Mouse (Mus musculus) kidney, postnatal 0 days (tissue): ENCODE results near the gene Tmem150c. TPM values are rescaled to one million over a fixed set of nuclear protein-coding genes. Genes with fewer than 3 reads are reported as not detected.

Experiments
- ATAC-seq: fragments of 200-750 bp; cut with Nextera tagmentation; replicated peaks from 2 replicates; pipeline ENCODE4 v1.8.0; 2017; ENCODE audit warnings: low read depth, moderate number of reproducible peaks, moderate TSS enrichment, moderate library complexity; ENCODE audit not compliant: low FRiP score
- DNase-seq: peaks from one replicate; pipeline ENCODE4 v3.0.0-alpha.2; 2016; ENCODE audit warnings: low spot score
- H3K27ac ChIP-seq: fragments of 300-500 bp; sonication (generic); 2 replicates; pipeline ENCODE4 v1.5.1; 2014; ENCODE audit warnings: mild to moderate bottlenecking
- H3K27me3 ChIP-seq: fragments of 300-500 bp; sonication (generic); 2 replicates; pipeline ENCODE4 v1.6.1; 2014; ENCODE audit warnings: low read length, mixed read lengths; ENCODE audit not compliant: insufficient read depth
- H3K36me3 ChIP-seq: fragments of 300-500 bp; sonication (generic); 2 replicates; pipeline ENCODE4 v1.6.1; 2014; ENCODE audit warnings: low read length, mixed read lengths; ENCODE audit not compliant: insufficient read depth
- H3K4me1 ChIP-seq: fragments of 300-500 bp; sonication (generic); replicated peaks from 2 replicates; pipeline ENCODE4 v1.6.1; 2014; ENCODE audit warnings: antibody characterized with exemption, low read length, mixed read lengths; ENCODE audit not compliant: insufficient read depth
- H3K4me2 ChIP-seq: fragments of 300-500 bp; sonication (generic); 2 replicates; pipeline ENCODE4 v1.6.1; 2014; ENCODE audit warnings: mild to moderate bottlenecking, low read length, moderate library complexity, mixed read lengths
- H3K4me3 ChIP-seq: fragments of 300-500 bp; sonication (generic); replicated peaks from 2 replicates; pipeline ENCODE4 v1.5.1; 2014; ENCODE audit warnings: low read depth, low read length
- H3K9ac ChIP-seq: fragments of 300-500 bp; sonication (generic); 2 replicates; pipeline ENCODE4 v1.6.1; 2014; ENCODE audit warnings: low read depth, low read length
- H3K9me3 ChIP-seq: fragments of 300-500 bp; sonication (generic); replicated peaks from 2 replicates; pipeline ENCODE4 v1.6.1; 2016; ENCODE audit warnings: low read length, inconsistent platforms, mixed read lengths
- CTCF ChIP-seq: IDR thresholded peaks from 2 replicates; pipeline ENCODE4 v1.5.1; 2016; ENCODE audit warnings: antibody characterized with exemption, low read depth, mild to moderate bottlenecking, moderate library complexity
- WGBS: fragments of 180-500 bp; shearing (Covaris S2); extraction: QIAGEN DNeasy Blood & Tissue Kit; methylation state at CpG from one replicate; pipeline ENCODE4 v1.1.7; 2014; 5-methylcytosine and 5-hydroxymethylcytosine counted together
- polyA plus RNA-seq: library from polyadenylated mRNA; unstranded; fragments of >200 nt; fragmentation: Nextera tagmentation; extraction: Ambion mirVana; gene quantifications from 2 replicates; pipeline ENCODE4 v1.2.1, GENCODE M21; 2015

Gene Tmem150c
- polyA plus RNA-seq, 1 experiment from 2014 or later: 26.3 TPM

- Histone ChIP-seq H3K27ac (no peak overlapping the region), H3K4me3 (no peak overlapping the region), H3K9ac (no peak overlapping the region), H3K4me2 (no peak overlapping the region), H3K27me3 (no peaks in the 10 kb centered on the region), H3K9me3 (no peaks in the 10 kb centered on the region), H3K36me3 (peaks cover 29% of the 10 kb centered on the region), H3K4me1 (no peaks in the 10 kb centered on the region)
- WGBS: 85% methylated on average over 14 of the region's 15 CpGs
- TF ChIP-seq CTCF: no peak
- ATAC-seq (no peak), DNase-seq (no peak)
These were observed 102.0 kb downstream of the Tmem150c start for GRCm38 (mm10) chr5:100057461-100058209.

GRCm38 (mm10) chr5:100055866-100056369, 103.7 kb downstream of the Tmem150c start:
- Histone ChIP-seq H3K27ac (no peak overlapping the region), H3K9me3 (no peaks in the 10 kb centered on the region), H3K4me1 (no peaks in the 10 kb centered on the region), H3K36me3 (peaks cover 16% of the 10 kb centered on the region), H3K4me2 (no peak overlapping the region), H3K9ac (no peak overlapping the region), H3K4me3 (no peak overlapping the region), H3K27me3 (no peaks in the 10 kb centered on the region)
- TF ChIP-seq CTCF: no peak
- no peak for DNase-seq
- no peak for ATAC-seq
- 55% methylated on average over 5 of the region's 5 CpGs for WGBS

GRCm38 (mm10) chr5:100054807-100055547, 104.6 kb downstream of the Tmem150c start:
- Histone ChIP-seq H3K27me3 (no peaks in the 10 kb centered on the region), H3K4me1 (no peaks in the 10 kb centered on the region), H3K4me2 (no peak overlapping the region), H3K4me3 (no peak overlapping the region), H3K36me3 (peaks cover 7% of the 10 kb centered on the region; the same call in 1 of the 2 replicates), H3K27ac (no peak overlapping the region), H3K9me3 (no peaks in the 10 kb centered on the region), H3K9ac (no peak overlapping the region)
- 73% methylated on average over 11 of the region's 11 CpGs for WGBS
- ATAC-seq (peak; percentile 40), DNase-seq (no peak)
- TF ChIP-seq CTCF: no peak

- DNase-seq: no peak
- ATAC-seq: no peak
- Histone ChIP-seq H3K27me3 (no peaks in the 10 kb centered on the region), H3K4me2 (no peak overlapping the region), H3K4me3 (no peak overlapping the region), H3K9me3 (no peaks in the 10 kb centered on the region), H3K9ac (no peak overlapping the region), H3K27ac (no peak overlapping the region), H3K4me1 (peaks cover 4% of the 10 kb centered on the region; the same call in 1 of the 2 replicates), H3K36me3 (no peaks in the 10 kb centered on the region)
- 85% methylated on average over 7 of the region's 7 CpGs for WGBS
- TF ChIP-seq CTCF: no peak
These were observed 106.9 kb downstream of the Tmem150c start for GRCm38 (mm10) chr5:100052728-100053127.

- no peak overlapping the region for H3K27ac ChIP-seq
- no peak overlapping the region for H3K4me3 ChIP-seq
- ATAC-seq (no peak), DNase-seq (no peak)
- peaks cover 4% of the 10 kb centered on the region; the same call in 1 of the 2 replicates for H3K4me1 ChIP-seq
- TF ChIP-seq CTCF: 0 out of 2 replicates have a peak, but pooled peaks have one; percentile 6
- no peak overlapping the region for H3K9ac ChIP-seq
- H3K4me2 ChIP-seq: no peak overlapping the region
- H3K27me3 ChIP-seq: no peaks in the 10 kb centered on the region
- H3K36me3 ChIP-seq: no peaks in the 10 kb centered on the region
- WGBS: 89% methylated on average over 3 of the region's 3 CpGs
- no peaks in the 10 kb centered on the region for H3K9me3 ChIP-seq
These were observed 109.7 kb downstream of the Tmem150c start for GRCm38 (mm10) chr5:100049904-100050303.

- Histone ChIP-seq H3K9ac (no peak overlapping the region), H3K4me1 (peaks cover 10% of the 10 kb centered on the region), H3K9me3 (no peaks in the 10 kb centered on the region), H3K36me3 (no peaks in the 10 kb centered on the region), H3K4me3 (no peak overlapping the region), H3K4me2 (no peak overlapping the region), H3K27me3 (no peaks in the 10 kb centered on the region), H3K27ac (no peak overlapping the region)
- TF ChIP-seq CTCF: no peak
- DNase-seq (peak; percentile 39), ATAC-seq (no peak)
- WGBS: 44% methylated on average over 7 of the region's 7 CpGs
These were observed 111.7 kb downstream of the Tmem150c start for GRCm38 (mm10) chr5:100047871-100048270.
